Mouse (Mus musculus) C2C12 (cell line): Measurements from ENCODE around the gene Atp2b4. TPM values are rescaled to one million over a fixed set of nuclear protein-coding genes. Genes with fewer than 3 reads are reported as not detected.

Source experiments
- H3K27me3 ChIP-seq: one replicate; pipeline ENCODE4 v1.6.1; 2011; ENCODE audit not compliant: control insufficient read depth, insufficient read depth, insufficient read length
- H3K36me3 ChIP-seq: one replicate; pipeline ENCODE4 v1.6.1; 2011; ENCODE audit not compliant: control insufficient read depth, insufficient read depth
- H3K4me3 ChIP-seq: one replicate; pipeline ENCODE4 v1.5.1; 2011; ENCODE audit warnings: mild to moderate bottlenecking, control low read depth; ENCODE audit not compliant: poor library complexity, insufficient read depth, severe bottlenecking
- H3K79me2 ChIP-seq: one replicate; pipeline ENCODE4 v1.6.1; 2011; ENCODE audit not compliant: control insufficient read depth, insufficient read depth
- H3K79me3 ChIP-seq: one replicate; pipeline ENCODE4 v1.6.1; 2011; ENCODE audit warnings: low read depth, control low read depth
- H3ac ChIP-seq: one replicate; pipeline ENCODE3; 2011; ENCODE audit warnings: low read depth; ENCODE audit not compliant: control insufficient read depth, insufficient read length
- CEBPB ChIP-seq: IDR thresholded peaks from one replicate; pipeline ENCODE4 v1.6.1; 2011; ENCODE audit warnings: low read depth, mild to moderate bottlenecking, control low read depth, moderate library complexity
- CTCF ChIP-seq: IDR thresholded peaks from one replicate; pipeline ENCODE4 v1.5.1; 2011; ENCODE audit not compliant: control insufficient read depth, insufficient read depth, insufficient read length
- FOSL1 ChIP-seq: IDR thresholded peaks from one replicate; pipeline ENCODE4 v1.8.0; 2011; ENCODE audit warnings: mild to moderate bottlenecking, low read length; ENCODE audit not compliant: poor library complexity, insufficient read depth, severe bottlenecking
- MAX ChIP-seq: IDR thresholded peaks from one replicate; pipeline ENCODE4 v1.6.1; 2011; ENCODE audit warnings: mild to moderate bottlenecking, control low read depth
- MYOD1 ChIP-seq: IDR thresholded peaks from one replicate; pipeline ENCODE4 v1.6.1; 2011; ENCODE audit warnings: low read depth; ENCODE audit not compliant: control insufficient read depth, insufficient read length
- MYOG ChIP-seq: IDR thresholded peaks from one replicate; pipeline ENCODE4 v1.6.1; 2011; ENCODE audit not compliant: control insufficient read depth, insufficient read length; ENCODE audit errors: extremely low read depth
- USF1 ChIP-seq: IDR thresholded peaks from one replicate; pipeline ENCODE4 v1.6.1; 2011; ENCODE audit warnings: low read depth, mild to moderate bottlenecking, control low read depth, moderate library complexity
- microRNA-seq: library from miRNA; unstranded; fragments of <30 nt; microRNA quantifications from one replicate; pipeline ENCODE4, GENCODE M21; 2019; ENCODE audit warnings: borderline microRNAs expressed
- polyA plus RNA-seq: library from polyadenylated mRNA; unstranded; fragments of >200 nt; fragmentation: generic; extraction: Trizol; gene quantifications from one replicate; pipeline ENCODE4 v1.2.1, GENCODE M21; 2012; ENCODE audit warnings: missing spikeins

The Atp2b4 gene
- polyA plus RNA-seq, 1 experiment, result 3.0 TPM

- peaks cover 97% of the 10 kb centered on the region for H3K79me2 ChIP-seq
- TF ChIP-seq MYOG, result no peak
- TF ChIP-seq CEBPB, result no peak
- TF ChIP-seq MAX, result no peak
- no peak for TF ChIP-seq CTCF
- no peak for TF ChIP-seq MYOD1
- no peak for TF ChIP-seq FOSL1
- TF ChIP-seq USF1, result no peak
- peaks cover 84% of the 10 kb centered on the region for H3K79me3 ChIP-seq
- H3K27me3 ChIP-seq, result no peaks in the 10 kb centered on the region
- H3ac ChIP-seq, result no peak overlapping the region
- H3K36me3 ChIP-seq, result peaks cover 85% of the 10 kb centered on the region
- H3K4me3 ChIP-seq, result no peak overlapping the region
These were observed 150.4 kb downstream of the Atp2b4 start for GRCm38 (mm10) chr1:133650288-133651055.

Small RNA genes lying within 50 kb of the gene (microRNA-seq; reads per million reads assigned to microRNA genes)
- gene Mir6903, result 2.0 reads per million, percentile 39 among the genes with 10 or more reads in this experiment

Other genes starting within 250 kb of the Atp2b4 start
- gene Snrpe, start 190.8 kb downstream of the Atp2b4 start, polyA plus RNA-seq, result 465 TPM
- 2.8 TPM for gene Zbed6, start 140.2 kb downstream of the Atp2b4 start, polyA plus RNA-seq
- 2.0 TPM for gene Gm38394, start 139.7 kb downstream of the Atp2b4 start, polyA plus RNA-seq
- not detected for gene Lax1, start 110.9 kb downstream of the Atp2b4 start, polyA plus RNA-seq
- gene Optc, start 107.0 kb upstream of the Atp2b4 start, polyA plus RNA-seq, result 0.27 TPM
- 0.07 TPM for gene Prelp, start 120.4 kb upstream of the Atp2b4 start, polyA plus RNA-seq
- gene Fmod, start 236.2 kb upstream of the Atp2b4 start, polyA plus RNA-seq, result 0.53 TPM